ENCODE assay signal across 12 mouse cellular contexts in genomic region chr19:46978920-46979780, GRCm38 (mm10). TPM values are rescaled to one million over a fixed set of nuclear protein-coding genes. Genes with fewer than 3 reads are reported as not detected.
A peak's percentile ranks its signal among the peaks of the same experiment; 100 is the strongest.
DNase-seq lines count a peak whose midpoint lies in the region; ATAC-seq and TF ChIP-seq lines count a peak whose summit lies in the region.
"Had no signal": no experiment of that assay in that cellular context is flagged by ENCODE, and none has a peak within 500 bp of the region (broad histone marks: within the 10 kb centered on the region; RNA-seq: fewer than 3 reads in every experiment).

No protein-coding gene starts in this region.

- H3K4me2 ChIP-seq in stomach, postnatal 0 days (replicated peaks; ENCODE audit: low read depth), result no peak overlapping the region
- H3K4me2 ChIP-seq: lung, embryonic 14.5 days had no signal

- TF ChIP-seq POLR2A in lung, adult 2 months (IDR thresholded peaks at IDR 0.05; ENCODE audit: borderline replicate concordance, extremely low read depth, low read depth, low read length), result no peak

- no peaks in the 10 kb centered on the region for H3K9me3 ChIP-seq in stomach, postnatal 0 days (ENCODE audit: control insufficient read depth, low read length)

- no peaks in the 10 kb centered on the region for H3K36me3 ChIP-seq in stomach, postnatal 0 days (ENCODE audit: control insufficient read depth, insufficient read depth, low read length)

- 57% methylated on average over 17 of the region's 17 CpGs for WGBS in lung, adult 2 months
- 70% methylated on average over 17 of the region's 17 CpGs for WGBS in stomach, postnatal 0 days

- intact Hi-C loops in gastrocnemius, postnatal 36 days (cut with DNase I), result loop anchor here (5.0 kb wide), 1 partner anchor 47 kb away; no protein-coding TSS in a partner anchor

- peak; percentile 73 for ATAC-seq in stomach, postnatal 0 days (ENCODE audit: low FRiP score, low TSS enrichment)

- H3K27me3 ChIP-seq in stomach, postnatal 0 days (ENCODE audit: control insufficient read depth, insufficient read depth, low read length), result no peaks in the 10 kb centered on the region

- H3K4me1 ChIP-seq in lung, adult 2 months (ENCODE audit: control insufficient read depth, insufficient read depth, low read length), result 0 out of 2 replicates have a peak, but pooled peaks cover 4% of the 10 kb centered on the region
- H3K4me1 ChIP-seq in stomach, postnatal 0 days (replicated peaks; ENCODE audit: control insufficient read depth, insufficient read depth), result no peaks in the 10 kb centered on the region

- no peak for TF ChIP-seq EP300 in stomach, postnatal 0 days (optimal IDR thresholded peaks at IDR 0.05)

- TF ChIP-seq CTCF in lung, adult 2 months (IDR thresholded peaks at IDR 0.05; ENCODE audit: insufficient read depth, low read length), result peak; percentile 28; the same call in 1 of the 2 replicates
- peak; percentile 25; the same call in 1 of the 2 replicates for TF ChIP-seq CTCF in stomach, postnatal 0 days (IDR thresholded peaks at IDR 0.05; ENCODE audit: low read depth)

- no peak overlapping the region for H3K9ac ChIP-seq in stomach, postnatal 0 days (ENCODE audit: low read length)
- H3K9ac ChIP-seq: lung, embryonic 14.5 days had no signal

- H3K27ac ChIP-seq in stomach, postnatal 0 days (replicated peaks), result peak overlapping the region; percentile 85

- DNase-seq in lung, adult 2 months, result no peak
- DNase-seq in lung, postnatal 10 days, result no peak
- DNase-seq in adrenal gland, postnatal 10 days, result peak; percentile 72
- peak; percentile 32 to 34 for DNase-seq in gastrocnemius, postnatal 36 days
- DNase-seq in stomach, postnatal 0 days (ENCODE audit: low spot score), result peak; percentile 75
- DNase-seq in layer of hippocampus, postnatal 14 days (ENCODE audit: low spot score in 2 of 2), result no peak
- DNase-seq in cerebellum, adult 8-10 months, result no peak
- DNase-seq: cerebellum, adult 9-11 months; lung, embryonic 14.5 days; right cerebral cortex, postnatal 14 days; thymus, postnatal 14 days had no signal

- no peak overlapping the region for H3K4me3 ChIP-seq in lung, adult 2 months (replicated peaks; ENCODE audit: extremely low read depth, low read depth, low read length)
- no peak overlapping the region for H3K4me3 ChIP-seq in stomach, postnatal 0 days (ENCODE audit: low read depth, low read length)

RNA-seq across cellular contexts. Expression of gene Ina, which starts 35.3 kb away (rescaled TPM):
- 0.04 TPM in 1 of 2 replicates, not detected in the other for polyA plus RNA-seq in lung, adult 2 months (2012; rRNA removed)
- 10 to 100 TPM in 1 of 2 experiments, 1 to 10 TPM in 1; 7.6 to 12.2 TPM for total RNA-seq in adrenal gland, postnatal 10 days (2021)
- total RNA-seq in gastrocnemius, postnatal 36 days (2021), result not detected
- polyA plus RNA-seq in stomach, postnatal 0 days (2015; fragmentation: Nextera tagmentation; extraction: Ambion mirVana), result 3.5 and 4.2 TPM in 2 replicates
- total RNA-seq in layer of hippocampus, postnatal 14 days (2021), result 100 to 1,000 TPM; 185 to 190 TPM
- total RNA-seq: heart, postnatal 36 days had no signal

RNA-seq across cellular contexts. Expression of gene Nt5c2, which starts 35.8 kb away (rescaled TPM):
- 11.1 and 17.5 TPM in 2 replicates for polyA plus RNA-seq in lung, adult 2 months (2012; rRNA removed)
- 10 to 100 TPM; 73.1 to 77.3 TPM for total RNA-seq in adrenal gland, postnatal 10 days (2021)
- total RNA-seq in gastrocnemius, postnatal 36 days (2021), result 10 to 100 TPM in 1 of 2 experiments, 1 to 10 TPM in 1; 6.3 to 10.2 TPM
- 59.4 and 70.9 TPM in 2 replicates for polyA plus RNA-seq in stomach, postnatal 0 days (2015; fragmentation: Nextera tagmentation; extraction: Ambion mirVana)
- 10 to 100 TPM; 68.8 to 69.3 TPM for total RNA-seq in layer of hippocampus, postnatal 14 days (2021)

Comparison
In these comparisons a context has a peak if more than half of its experiments do, and no peak if none do; other contexts are left out.
1. DNase-seq: peak in adrenal gland, postnatal 10 days (single experiment), gastrocnemius, postnatal 36 days (2 of 2) and stomach, postnatal 0 days (single experiment); none in lung, adult 2 months (single experiment), lung, postnatal 10 days (single experiment), layer of hippocampus, postnatal 14 days (0 of 2) and cerebellum, adult 8-10 months (single experiment).
2. RNA of gene Ina, which starts 35.3 kb away (total RNA-seq): 185 to 190 TPM in layer of hippocampus, postnatal 14 days; 7.6 to 12.2 TPM in adrenal gland, postnatal 10 days and not detected in gastrocnemius, postnatal 36 days; every median in the first group is over 10 times any median in the second.
3. RNA of gene Nt5c2, which starts 35.8 kb away (total RNA-seq): 73.1 to 77.3 TPM in adrenal gland, postnatal 10 days and 68.8 to 69.3 TPM in layer of hippocampus, postnatal 14 days; 6.3 to 10.2 TPM in gastrocnemius, postnatal 36 days; every median in the first group is over 4 times any median in the second.